Mouse (Mus musculus): ENCODE measurements around the gene Ak5. TPM values are rescaled to one million over a fixed set of nuclear protein-coding genes. Genes with fewer than 3 reads are reported as not detected.

Ak5 gene
- polyA plus RNA-seq, 1 experiment from 2014 or later = 3.2 TPM

DNA sequence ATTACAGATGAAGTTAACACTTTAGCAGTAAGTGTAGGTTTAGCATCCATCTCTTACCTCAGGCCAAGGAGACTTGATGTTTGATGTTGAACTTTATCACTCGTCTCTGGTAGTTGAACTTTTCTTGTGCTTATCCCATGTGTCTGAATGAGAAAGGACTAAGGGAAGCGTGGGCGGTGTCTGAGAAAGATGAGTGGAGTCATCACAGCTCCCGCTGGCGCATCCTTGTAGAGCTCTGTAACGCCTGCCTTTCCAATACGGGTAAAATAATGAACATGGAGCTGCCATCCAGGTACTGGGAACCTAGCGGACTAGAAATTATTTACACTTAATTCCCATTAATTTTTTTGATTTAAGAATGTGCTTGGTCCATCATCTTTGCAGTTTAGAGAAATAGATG lies 239.2 kb downstream of the Ak5 start:
- H3K27ac ChIP-seq (ENCODE audit: low read depth) = no peak overlapping the region
- 91% methylated on average over 8 of the region's 8 CpGs for WGBS
- peaks cover 48% of the 10 kb centered on the region for H3K36me3 ChIP-seq (ENCODE audit: control insufficient read depth, insufficient read depth, low read length)
- no peak overlapping the region for H3K4me2 ChIP-seq (ENCODE audit: low read length)
- H3K4me1 ChIP-seq (replicated peaks; ENCODE audit: control insufficient read depth, insufficient read depth, low read length) = no peaks in the 10 kb centered on the region
- H3K9ac ChIP-seq (ENCODE audit: low read length) = no peak overlapping the region
- no peak overlapping the region for H3K4me3 ChIP-seq (ENCODE audit: low read depth, low read length)
- ATAC-seq (replicated peaks; ENCODE audit: low FRiP score, low TSS enrichment, low read depth) (no peak), DNase-seq (ENCODE audit: low spot score) (no peak)
- H3K9me3 ChIP-seq (ENCODE audit: control insufficient read depth, low read length) = no peaks in the 10 kb centered on the region
- no peaks in the 10 kb centered on the region for H3K27me3 ChIP-seq (replicated peaks; ENCODE audit: control insufficient read depth, insufficient read depth, low read length)

Other genes starting within 250 kb of the Ak5 start
- 41.8 and 42.9 TPM in 2 replicates for gene Pigk, start 45.7 kb upstream of the Ak5 start, polyA plus RNA-seq (2014; fragmentation: Nextera tagmentation; extraction: Ambion mirVana)